Mouse (Mus musculus): ENCODE data around the gene Ccdc141. TPM values are rescaled to one million over a fixed set of nuclear protein-coding genes. Genes with fewer than 3 reads are reported as not detected.

The Ccdc141 gene
- polyA plus RNA-seq, 1 experiment, result 1.7 TPM

DNA sequence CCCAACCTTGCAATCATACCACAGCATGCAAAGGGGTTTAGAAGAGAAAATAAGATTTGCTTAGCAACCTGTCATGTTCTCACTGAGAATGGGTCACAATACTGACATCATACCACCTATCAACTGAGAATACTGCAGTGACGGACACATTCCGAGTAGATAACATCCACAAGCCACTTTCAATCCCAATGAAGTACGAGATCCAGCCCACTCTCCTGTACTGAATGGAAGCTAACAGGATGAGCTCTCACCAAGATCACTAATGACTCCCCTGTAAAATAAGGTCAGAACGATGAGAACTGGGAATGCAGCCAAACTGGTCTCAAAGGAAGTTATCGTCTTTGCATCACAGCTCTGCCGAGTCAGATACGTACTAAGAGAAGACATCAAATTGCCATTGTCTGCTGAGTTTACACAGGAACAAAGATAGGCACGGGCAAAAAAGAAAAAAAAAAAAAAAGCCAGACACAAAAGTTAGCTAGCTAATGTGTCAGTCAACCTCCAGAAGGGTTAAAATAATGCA lies 13.7 kb upstream of the Ccdc141 start:
- H3K27ac ChIP-seq (replicated peaks; ENCODE audit: low read depth, low read length), result no peak overlapping the region
- no peak overlapping the region for H3K4me3 ChIP-seq (ENCODE audit: insufficient read depth, low read depth, low read length)
- H3K4me1 ChIP-seq (ENCODE audit: control insufficient read depth, insufficient read depth, insufficient read length, low read length), result no peaks in the 10 kb centered on the region

DNA sequence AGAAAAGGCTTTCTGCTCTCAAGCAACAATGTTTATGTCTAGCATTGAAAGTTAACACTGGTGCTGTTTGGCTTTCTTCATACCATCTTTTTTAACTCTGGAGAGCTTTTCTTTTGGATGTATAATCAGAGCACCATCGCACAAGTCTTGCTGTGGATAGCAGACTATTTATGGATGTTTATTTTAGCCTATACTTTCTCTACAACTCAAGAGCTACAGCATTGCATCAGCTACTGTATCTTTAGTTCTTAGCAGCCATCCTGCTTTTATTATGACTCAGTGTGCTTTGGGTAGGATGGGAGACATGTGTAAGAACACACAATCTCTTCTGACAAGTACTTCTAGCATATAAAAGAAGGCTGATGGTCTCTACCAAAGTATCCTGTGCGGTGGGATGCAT lies 13.2 kb upstream of the Ccdc141 start:
- no peaks in the 10 kb centered on the region for H3K4me1 ChIP-seq (ENCODE audit: control insufficient read depth, insufficient read depth, insufficient read length, low read length)
- H3K4me3 ChIP-seq (ENCODE audit: insufficient read depth, low read depth, low read length), result no peak overlapping the region
- no peak overlapping the region for H3K27ac ChIP-seq (replicated peaks; ENCODE audit: low read depth, low read length)

DNA sequence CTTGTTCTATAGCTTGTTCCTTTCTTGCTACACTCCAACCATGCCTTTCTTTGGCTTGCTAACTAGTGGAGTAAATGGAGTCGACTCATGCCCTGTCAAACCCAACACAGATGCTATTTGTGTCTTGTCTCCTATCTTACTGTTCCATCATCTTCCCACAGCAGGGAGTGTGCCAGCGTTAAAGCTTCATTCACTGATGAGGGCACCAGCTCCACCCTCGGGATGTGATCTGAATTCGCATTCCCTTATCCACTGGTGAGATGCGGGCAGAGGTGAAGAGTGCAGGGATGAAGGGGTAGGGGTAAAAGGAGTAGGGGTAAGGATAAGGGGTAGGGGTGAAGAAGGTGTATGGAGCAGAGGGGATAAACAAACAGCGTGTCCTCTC lies 12.6 kb upstream of the Ccdc141 start:
- no peaks in the 10 kb centered on the region for H3K4me1 ChIP-seq (ENCODE audit: control insufficient read depth, insufficient read depth, insufficient read length, low read length)
- H3K27ac ChIP-seq (replicated peaks; ENCODE audit: low read depth, low read length), result no peak overlapping the region
- H3K4me3 ChIP-seq (ENCODE audit: insufficient read depth, low read depth, low read length), result no peak overlapping the region

DNA sequence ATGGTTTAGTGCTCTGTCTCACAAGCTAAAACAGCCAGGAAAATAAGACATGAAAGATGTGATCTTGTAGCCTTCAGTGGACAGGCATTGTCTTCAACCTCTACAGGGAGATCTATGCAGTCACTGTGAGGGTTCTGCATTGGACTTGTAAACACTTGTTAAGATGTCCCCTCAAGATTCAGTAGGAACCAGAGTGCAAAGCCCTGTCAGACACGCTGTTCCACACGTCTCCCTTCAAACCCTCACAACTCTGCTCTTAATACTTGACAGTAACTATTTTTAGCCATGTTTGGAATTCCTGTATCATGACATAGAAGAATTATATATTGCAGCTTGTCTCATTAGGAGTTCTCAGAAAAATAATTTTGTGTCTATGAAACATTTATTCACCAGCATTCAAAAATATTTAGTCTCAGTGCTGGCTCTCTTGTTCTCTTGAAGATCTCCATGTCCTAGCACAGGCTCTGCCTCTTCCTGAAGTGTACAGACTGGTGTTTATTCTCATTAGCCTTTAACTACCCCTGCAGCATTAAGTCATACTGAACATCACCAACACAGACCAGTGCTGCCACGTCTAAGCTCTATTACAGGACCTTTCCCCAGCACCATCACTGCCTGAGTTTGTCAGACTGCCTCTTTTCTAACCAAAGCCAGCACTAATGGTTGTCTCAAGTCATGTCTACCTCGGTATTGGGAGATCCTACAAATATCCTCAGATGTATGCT lies 12.0 kb upstream of the Ccdc141 start:
- no peak overlapping the region for H3K27ac ChIP-seq (replicated peaks; ENCODE audit: low read depth, low read length)
- H3K4me3 ChIP-seq (ENCODE audit: insufficient read depth, low read depth, low read length), result no peak overlapping the region
- H3K4me1 ChIP-seq (ENCODE audit: control insufficient read depth, insufficient read depth, insufficient read length, low read length), result no peaks in the 10 kb centered on the region

DNA sequence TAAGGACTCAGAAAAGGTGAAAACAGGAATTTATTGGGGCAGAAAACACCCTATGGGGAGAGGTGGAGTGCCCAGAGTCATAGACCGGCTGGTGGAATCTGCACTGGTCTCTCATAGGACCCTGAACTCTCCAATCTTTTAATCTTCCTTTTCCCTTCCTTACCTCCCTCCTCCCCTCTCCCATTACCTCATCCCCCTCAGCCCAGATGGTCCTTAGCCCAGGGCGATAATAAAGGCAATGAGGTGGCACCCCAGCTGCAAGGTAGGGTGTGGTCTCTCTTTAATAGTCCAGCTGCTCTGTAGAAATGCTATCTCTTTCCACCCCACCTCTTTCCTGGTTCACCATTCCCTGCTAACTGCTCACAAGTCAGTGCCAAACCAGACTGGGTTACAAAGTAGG lies 7.0 kb upstream of the Ccdc141 start:
- Histone ChIP-seq H3K4me1 (ENCODE audit: control insufficient read depth, insufficient read depth, insufficient read length, low read length) (no peaks in the 10 kb centered on the region), H3K4me3 (ENCODE audit: insufficient read depth, low read depth, low read length) (no peak overlapping the region), H3K27ac (replicated peaks; ENCODE audit: low read depth, low read length) (no peak overlapping the region)

DNA sequence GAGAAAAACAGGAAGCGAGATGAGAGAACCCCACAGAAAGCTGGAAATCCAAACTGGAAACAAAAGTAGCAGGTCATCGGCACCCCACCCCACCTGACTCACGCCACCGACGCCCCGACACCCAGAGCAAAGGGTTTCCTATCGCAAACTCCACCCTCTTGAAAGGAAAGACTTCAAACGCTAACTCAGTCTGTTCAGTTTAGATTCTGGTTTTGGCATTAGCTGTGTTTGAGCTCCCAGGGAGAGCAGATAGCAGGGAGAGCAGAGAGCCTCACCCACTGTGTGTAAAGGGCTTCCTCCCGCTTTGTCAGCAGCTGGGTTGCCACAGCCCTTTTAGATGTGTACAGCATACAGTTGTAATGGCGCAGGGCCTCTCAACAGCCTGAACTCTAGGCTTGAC lies 6.0 kb upstream of the Ccdc141 start:
- no peak overlapping the region for H3K27ac ChIP-seq (replicated peaks; ENCODE audit: low read depth, low read length)
- peaks cover 3% of the 10 kb centered on the region; the same call in 1 of the 2 replicates for H3K4me1 ChIP-seq (ENCODE audit: control insufficient read depth, insufficient read depth, insufficient read length, low read length)
- H3K4me3 ChIP-seq (ENCODE audit: insufficient read depth, low read depth, low read length), result no peak overlapping the region

DNA sequence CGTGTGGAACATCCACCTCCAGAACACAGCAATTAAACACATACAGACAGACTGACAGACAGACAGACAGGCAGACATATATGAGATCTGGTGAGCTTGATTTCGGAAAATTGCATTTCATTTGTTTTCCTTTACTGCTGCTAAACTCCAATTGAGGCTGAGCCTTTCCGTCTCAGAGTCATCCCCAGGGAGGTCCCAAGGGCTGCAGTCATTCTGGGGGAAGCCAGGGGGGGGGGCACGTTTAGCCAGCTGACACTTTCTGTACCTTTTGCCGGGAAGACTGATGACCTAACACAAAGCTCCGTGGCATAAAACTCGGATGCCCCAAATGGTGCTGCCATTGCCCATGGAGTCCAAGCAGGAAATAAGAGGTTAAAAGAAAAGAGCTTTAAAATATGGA lies 5.0 kb upstream of the Ccdc141 start:
- Histone ChIP-seq H3K4me1 (ENCODE audit: control insufficient read depth, insufficient read depth, insufficient read length, low read length) (peaks cover 4% of the 10 kb centered on the region; the same call in 1 of the 2 replicates), H3K27ac (replicated peaks; ENCODE audit: low read depth, low read length) (no peak overlapping the region), H3K4me3 (ENCODE audit: insufficient read depth, low read depth, low read length) (no peak overlapping the region)

DNA sequence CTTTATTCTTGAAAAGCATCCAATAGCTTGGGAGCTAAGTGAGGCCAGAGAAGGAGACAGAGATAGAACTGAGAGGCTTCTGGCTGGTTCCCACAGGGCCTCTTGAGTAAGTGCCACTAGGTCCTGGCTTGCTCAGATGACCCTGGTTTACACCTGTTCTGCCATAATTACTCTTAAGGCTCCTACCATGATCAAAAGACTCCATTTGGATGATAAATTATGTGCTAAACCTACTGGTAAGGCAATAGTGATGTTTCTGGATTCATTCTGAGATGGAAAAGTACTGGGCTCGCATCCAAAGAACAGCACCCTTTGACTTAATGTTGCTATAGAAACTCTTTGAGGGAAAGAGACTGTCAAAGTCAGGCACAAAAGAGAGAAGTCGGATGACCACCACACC lies 3.9 kb upstream of the Ccdc141 start:
- peaks cover 7% of the 10 kb centered on the region; the same call in 1 of the 2 replicates for H3K4me1 ChIP-seq (ENCODE audit: control insufficient read depth, insufficient read depth, insufficient read length, low read length)
- H3K27ac ChIP-seq (replicated peaks; ENCODE audit: low read depth, low read length), result no peak overlapping the region

DNA sequence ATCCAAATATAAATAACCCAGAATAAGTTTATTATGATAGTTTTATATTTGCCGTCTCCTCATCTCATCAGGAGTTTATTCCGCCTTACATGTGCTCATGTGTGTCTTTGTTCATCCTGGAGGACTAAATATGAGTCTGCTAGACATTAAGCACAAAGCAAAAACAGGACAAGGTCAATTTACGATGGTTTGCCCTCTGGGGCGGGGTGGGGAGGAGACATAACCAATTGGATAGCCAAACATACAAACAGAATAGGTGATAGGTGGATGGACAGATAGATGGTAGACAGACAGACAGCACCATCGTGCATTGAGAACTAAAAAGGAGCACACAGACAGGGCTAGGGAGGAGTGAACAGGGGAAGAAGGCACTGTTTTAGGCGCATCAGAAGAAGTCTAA lies 3.4 kb upstream of the Ccdc141 start:
- Histone ChIP-seq H3K27ac (replicated peaks; ENCODE audit: low read depth, low read length) (no peak overlapping the region), H3K4me3 (ENCODE audit: insufficient read depth, low read depth, low read length) (no peak overlapping the region), H3K4me1 (ENCODE audit: control insufficient read depth, insufficient read depth, insufficient read length, low read length) (peaks cover 7% of the 10 kb centered on the region; the same call in 1 of the 2 replicates)

More for the DNA sequence above, 3.9 kb upstream of the Ccdc141 start:
- no peak overlapping the region for H3K4me3 ChIP-seq (ENCODE audit: insufficient read depth, low read depth, low read length)

DNA sequence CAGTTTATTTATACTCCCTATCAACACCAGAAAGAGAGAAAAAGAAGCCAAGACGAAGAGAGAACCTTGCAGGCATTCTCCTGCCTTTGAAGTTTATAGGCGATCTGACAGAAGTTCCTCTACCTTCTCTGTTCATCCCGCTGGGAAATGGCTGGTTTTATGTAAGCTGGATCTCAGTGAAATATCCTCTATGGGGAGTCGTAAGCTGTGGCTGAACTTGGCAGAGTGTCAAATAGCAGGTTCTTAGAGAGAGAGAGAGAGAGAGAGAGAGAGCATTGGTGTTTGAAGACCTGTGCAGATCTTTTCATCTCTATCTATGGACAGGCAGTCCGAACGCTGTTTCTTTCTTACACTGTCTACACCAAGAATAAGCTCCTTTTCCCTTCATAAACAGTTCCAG lies 2.9 kb upstream of the Ccdc141 start:
- Histone ChIP-seq H3K4me3 (ENCODE audit: insufficient read depth, low read depth, low read length) (no peak overlapping the region), H3K27ac (replicated peaks; ENCODE audit: low read depth, low read length) (no peak overlapping the region), H3K4me1 (ENCODE audit: control insufficient read depth, insufficient read depth, insufficient read length, low read length) (peaks cover 7% of the 10 kb centered on the region; the same call in 1 of the 2 replicates)

DNA sequence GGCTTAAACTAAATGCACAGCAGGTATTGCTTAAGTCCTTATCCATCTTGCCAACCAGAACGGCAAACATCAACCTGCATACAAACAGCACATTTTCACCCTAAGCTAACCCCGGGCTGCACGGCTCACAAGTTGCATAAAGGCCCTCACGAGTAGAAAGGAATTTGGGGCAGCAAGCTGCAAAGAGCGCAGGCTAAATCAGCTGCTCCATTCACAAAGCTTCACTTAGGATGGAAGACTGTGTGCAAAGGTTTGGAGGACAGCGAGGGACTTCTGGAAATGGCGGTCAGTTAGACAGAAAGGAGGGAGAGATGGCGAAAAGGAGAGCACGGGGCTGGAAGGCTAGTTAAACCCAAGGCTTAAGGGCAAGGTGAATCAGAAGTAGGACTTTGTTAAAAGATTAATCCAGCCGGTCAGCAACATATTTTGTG lies 1.8 kb upstream of the Ccdc141 start:
- H3K4me1 ChIP-seq (ENCODE audit: control insufficient read depth, insufficient read depth, insufficient read length, low read length), result peaks cover 7% of the 10 kb centered on the region; the same call in 1 of the 2 replicates

DNA sequence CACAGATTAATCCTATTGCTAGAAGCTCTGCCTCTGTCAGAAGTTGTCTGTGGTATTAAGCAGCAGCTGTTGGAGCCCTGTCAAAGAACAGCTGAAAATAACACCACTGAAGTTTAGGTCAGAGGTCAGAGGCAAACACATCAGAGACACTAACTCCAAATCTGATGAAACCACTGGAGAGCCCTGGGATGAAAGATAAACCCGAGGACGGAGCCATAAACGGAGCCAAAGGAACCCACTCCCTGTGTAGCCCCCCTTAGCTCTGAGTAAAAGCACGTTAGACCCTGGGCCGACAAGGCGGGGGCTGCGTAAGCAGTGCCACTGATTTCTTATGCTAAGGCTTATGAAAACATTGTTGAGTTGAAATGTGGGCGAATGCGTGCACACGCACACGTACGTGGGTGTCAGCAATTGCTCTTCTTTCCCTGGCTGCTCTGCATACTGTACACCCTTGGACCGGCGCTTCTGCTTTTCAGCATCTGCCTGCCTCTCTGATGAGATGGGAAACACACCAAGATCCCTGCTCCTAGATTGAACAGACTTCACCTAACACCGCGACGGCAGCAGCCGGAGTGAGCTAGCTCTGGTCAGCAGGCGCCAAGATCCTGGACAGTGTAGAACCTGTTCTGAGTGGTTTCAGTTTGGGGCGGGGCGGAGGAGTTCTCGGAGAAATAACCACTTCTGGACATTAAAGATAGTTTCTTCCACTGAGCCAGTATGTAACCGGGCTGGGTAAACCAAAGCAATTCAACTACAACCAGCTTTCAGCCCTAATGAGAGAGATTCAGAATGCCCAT lies 1.2 kb upstream of the Ccdc141 start:
- 0 out of 2 replicates have a peak overlapping the region, but pooled peaks have one; percentile 13 for H3K27ac ChIP-seq (replicated peaks; ENCODE audit: low read depth, low read length)
- H3K4me1 ChIP-seq (ENCODE audit: control insufficient read depth, insufficient read depth, insufficient read length, low read length), result peaks cover 7% of the 10 kb centered on the region; the same call in 1 of the 2 replicates
- peak overlapping the region; percentile 2; the same call in 1 of the 2 replicates for H3K4me3 ChIP-seq (ENCODE audit: insufficient read depth, low read depth, low read length)

More for the DNA sequence above, 1.8 kb upstream of the Ccdc141 start:
- H3K4me3 ChIP-seq (ENCODE audit: insufficient read depth, low read depth, low read length), result no peak overlapping the region
- H3K27ac ChIP-seq (replicated peaks; ENCODE audit: low read depth, low read length), result no peak overlapping the region

DNA sequence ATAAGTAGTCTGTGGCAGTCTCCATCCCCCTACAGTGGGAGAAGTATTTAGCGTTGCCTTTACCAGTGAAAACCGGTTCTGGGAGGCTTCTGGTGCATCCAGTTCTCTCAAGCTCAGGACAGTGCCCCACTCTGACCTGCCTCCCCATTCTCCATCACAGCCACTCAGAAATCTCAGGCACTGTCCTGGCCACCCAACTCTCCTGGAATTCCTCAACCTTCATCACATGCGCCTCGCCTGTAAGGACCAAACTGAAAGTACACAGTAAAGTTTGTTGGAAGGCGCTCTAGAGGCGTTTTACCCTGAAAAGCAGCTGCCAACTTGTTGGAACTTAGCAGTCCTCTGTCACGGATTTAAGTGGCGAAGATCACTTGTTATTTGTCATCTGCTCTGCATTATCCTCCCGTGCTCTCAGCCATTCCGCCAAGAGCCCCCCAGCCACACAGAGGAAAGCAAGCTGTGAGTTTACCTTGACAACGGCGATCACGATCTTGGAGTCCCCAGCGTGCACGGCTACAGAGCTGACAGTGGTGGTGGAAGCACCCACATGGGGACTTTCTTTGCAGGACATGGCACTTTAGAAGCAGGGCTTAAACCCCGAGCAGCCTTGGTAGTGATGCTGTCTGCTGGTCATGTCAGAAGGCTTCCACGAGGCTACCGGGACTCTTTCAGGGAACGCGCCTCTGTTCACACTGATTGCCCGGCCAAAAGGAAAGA lies 362 bp downstream of the Ccdc141 start:
- H3K4me1 ChIP-seq (ENCODE audit: control insufficient read depth, insufficient read depth, insufficient read length, low read length), result peaks cover 7% of the 10 kb centered on the region; the same call in 1 of the 2 replicates
- peak overlapping the region; percentile 68 for H3K4me3 ChIP-seq (ENCODE audit: insufficient read depth, low read depth, low read length)
- H3K27ac ChIP-seq (replicated peaks; ENCODE audit: low read depth, low read length), result peak overlapping the region; percentile 39; the same call in 1 of the 2 replicates

DNA sequence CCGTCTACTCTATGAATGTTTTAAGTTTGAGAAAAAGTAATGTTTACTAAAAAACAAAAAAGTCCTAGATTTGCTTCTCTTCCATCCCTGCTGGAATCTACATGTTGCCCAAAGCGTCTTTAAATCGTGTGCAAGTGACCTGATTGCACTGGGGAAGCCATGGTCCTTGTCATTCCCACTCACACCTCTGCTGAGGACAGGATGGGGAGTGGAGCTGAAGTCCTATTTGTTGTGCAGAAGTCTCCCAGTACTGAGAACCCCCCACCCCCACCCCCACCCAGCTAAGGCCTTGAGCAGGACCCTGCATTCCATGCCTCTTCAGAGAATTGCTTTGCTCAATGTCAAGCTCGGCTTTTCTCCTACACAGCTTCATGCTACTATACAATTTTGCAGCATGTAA lies 1.2 kb downstream of the Ccdc141 start:
- H3K4me1 ChIP-seq (ENCODE audit: control insufficient read depth, insufficient read depth, insufficient read length, low read length), result peaks cover 7% of the 10 kb centered on the region; the same call in 1 of the 2 replicates
- H3K4me3 ChIP-seq (ENCODE audit: insufficient read depth, low read depth, low read length), result no peak overlapping the region
- H3K27ac ChIP-seq (replicated peaks; ENCODE audit: low read depth, low read length), result no peak overlapping the region

DNA sequence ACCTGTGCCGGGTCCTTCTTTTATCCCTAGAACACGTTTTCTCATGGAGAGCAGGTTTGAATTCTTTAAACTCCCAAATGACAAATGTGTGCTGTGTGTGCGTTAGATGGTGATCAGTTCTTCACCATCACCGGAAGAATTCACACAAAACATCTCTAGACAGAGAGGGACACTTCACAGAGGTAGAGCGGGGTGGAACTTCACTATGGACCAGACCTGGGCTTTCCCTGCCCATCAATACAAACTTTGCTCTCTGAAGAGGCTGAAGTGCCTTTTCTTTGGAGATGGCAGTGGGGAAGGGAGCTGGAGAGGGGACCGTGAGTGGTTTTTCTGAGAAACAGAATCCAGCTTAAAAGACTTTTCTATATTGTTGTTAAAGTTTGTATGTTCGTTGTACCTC lies 1.7 kb downstream of the Ccdc141 start:
- Histone ChIP-seq H3K4me1 (ENCODE audit: control insufficient read depth, insufficient read depth, insufficient read length, low read length) (peaks cover 7% of the 10 kb centered on the region; the same call in 1 of the 2 replicates), H3K4me3 (ENCODE audit: insufficient read depth, low read depth, low read length) (no peak overlapping the region), H3K27ac (replicated peaks; ENCODE audit: low read depth, low read length) (no peak overlapping the region)
